Mouse (Mus musculus) fibroblast of lung, adult 2 months (primary cell): ENCODE data around the gene Acsl6.
"Not testable (repeated sequence)": the region's sequence is repeated elsewhere in the genome, so short reads cannot be mapped to it uniquely, and the experiment has no call there.

Source experiments
- DNase-seq: peaks from one replicate; pipeline ENCODE4 v3.0.0-alpha.2; 2011; ENCODE audit warnings: low read depth

Gene Acsl6

GRCm38 (mm10) chr11:54303728-54304470 lies at the start of gene Acsl6:
Gene Acsl6, plus strand, starts transcription at chr11:54303798.
- no peak for DNase-seq

- peak; percentile 47 for DNase-seq
Measured at GRCm38 (mm10) chr11:54254114-54254513, 49.5 kb upstream of the Acsl6 start.

GRCm38 (mm10) chr11:54256624-54257376 lies 46.8 kb upstream of the Acsl6 start:
- DNase-seq: peak; percentile 59

- no peak for DNase-seq
Measured at GRCm38 (mm10) chr11:54263405-54264031, 40.1 kb upstream of the Acsl6 start.

- DNase-seq: no peak
Measured at GRCm38 (mm10) chr11:54264542-54264941, 39.1 kb upstream of the Acsl6 start.

DNA sequence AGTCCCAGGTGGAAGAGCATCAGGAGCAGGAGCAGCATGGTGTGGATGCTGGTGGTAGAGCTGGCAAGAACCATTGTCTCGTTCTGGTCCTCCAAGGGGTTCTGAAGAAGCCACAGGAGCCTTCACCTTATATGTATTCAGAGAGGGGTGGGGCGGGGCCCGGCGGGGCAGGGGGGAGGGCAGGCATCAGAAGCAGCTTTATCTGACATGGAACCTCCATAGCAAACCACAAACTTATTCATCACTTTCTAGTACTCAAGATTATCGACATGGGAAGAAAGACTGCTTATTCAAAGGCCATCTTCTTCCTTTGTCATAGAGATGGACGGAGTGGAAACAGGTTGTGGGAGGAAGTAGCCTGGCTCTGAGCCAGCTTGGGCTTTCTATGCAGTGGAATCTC lies 36.4 kb upstream of the Acsl6 start, which contains the start of gene Il3:
TSS of gene Il3 (minus strand) at position 101 of the 400 bp plus-strand sequence.
- DNase-seq: no peak

DNA sequence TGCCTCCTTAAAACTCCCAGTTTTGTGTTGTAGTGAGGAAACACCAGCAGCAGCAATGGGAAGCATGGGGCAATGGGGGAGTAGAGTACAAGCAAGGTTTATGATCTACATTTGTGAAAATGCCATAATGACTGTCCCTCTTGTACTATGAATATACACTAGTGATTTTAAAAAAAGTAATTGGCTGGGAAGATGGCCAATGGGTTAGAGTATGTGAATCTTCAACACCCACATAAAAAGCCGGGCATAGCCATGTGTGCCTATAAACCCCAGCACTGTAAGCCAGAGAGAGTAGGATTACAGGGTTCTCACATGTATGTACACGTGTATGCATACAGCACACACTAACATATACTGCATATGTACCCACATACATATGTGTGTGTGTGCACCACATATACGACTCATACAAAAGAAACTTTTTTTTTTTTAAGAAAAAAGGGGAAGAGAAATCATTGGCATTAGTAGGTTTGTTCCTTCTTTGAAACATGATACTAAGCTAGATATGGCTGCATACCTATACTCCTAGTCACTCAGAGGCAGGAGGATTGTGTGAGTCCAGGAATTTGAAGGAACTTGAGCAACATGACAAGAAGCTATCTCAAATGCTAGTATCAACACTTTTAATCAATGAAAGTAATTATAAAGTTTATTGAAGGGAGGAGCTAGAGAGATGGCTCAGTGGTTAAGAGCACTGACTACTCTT lies 34.3 kb upstream of the Acsl6 start:
- DNase-seq: no peak

DNA sequence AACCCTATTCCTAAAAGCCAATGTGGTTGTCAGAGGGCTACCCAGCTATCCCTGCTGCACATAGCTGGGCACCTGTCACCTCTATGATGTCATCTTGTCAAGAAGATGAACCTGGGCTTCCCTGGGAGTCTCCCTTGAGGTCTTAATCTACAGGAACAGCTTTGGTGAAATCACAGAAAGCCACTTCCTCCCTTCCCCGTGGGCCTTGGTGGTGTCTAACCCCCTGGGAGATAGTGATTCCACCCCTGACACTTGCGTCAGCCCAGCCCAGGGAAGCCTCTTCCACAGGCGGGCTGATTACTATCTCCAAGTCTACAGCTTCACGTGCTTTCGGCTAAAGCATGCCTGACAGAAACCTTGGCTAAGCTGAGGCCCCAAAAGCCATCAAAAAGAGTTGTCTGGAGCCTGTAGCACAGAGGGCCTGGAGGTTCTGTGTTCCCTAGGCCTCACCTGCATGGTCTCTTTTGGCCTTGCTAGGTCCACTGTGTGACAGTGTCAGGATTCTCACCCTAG lies 32.1 kb upstream of the Acsl6 start:
- no peak for DNase-seq

DNA sequence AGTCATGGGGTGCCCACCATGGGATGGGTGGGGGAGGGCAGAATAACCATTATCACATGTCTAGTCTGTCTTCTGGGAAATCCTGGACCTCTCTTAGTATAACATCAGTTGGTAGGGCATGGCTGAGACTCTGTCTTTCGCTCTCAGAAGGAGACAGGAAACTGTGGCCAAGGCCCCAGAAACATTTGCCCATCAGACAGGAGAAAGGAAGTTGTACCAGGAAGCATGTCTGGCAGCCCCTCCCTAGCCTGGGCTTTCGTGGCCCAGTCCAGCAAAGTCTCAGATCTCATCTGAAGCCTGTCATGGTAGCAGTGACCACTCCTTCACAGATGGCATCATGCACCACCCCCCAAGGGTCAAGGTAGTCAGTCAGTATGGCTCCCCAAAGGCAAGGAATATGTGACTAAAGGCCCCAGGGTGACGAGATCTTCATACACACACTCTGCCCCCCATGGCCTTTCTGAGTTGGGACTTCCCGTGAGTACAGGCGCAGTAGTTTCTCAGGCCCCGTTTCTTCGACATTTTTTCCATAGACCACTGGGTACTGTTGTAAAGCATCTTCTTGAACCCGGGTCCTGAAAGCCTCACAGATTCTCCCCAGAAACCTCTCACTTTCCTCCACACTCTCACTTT lies 15.7 kb upstream of the Acsl6 start:
- no peak for DNase-seq

DNA sequence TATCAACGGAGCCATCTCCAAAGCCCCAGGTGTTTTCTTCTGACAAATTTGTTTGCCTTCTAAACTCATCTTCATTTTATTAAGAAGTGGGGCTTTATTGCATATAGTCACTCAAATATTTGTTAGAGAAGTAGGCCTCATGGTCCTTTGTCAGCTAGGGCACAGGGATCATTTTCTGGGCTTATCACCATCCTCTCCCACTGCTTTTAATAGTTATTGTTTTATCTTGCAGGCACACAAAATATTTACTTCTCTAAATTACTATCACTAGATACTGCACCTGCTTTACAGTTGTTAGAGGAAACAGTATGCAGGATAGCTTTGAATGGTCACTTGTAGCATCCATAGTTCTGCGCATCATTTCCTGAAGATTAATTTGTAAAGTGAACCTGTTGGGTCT lies 11.4 kb upstream of the Acsl6 start:
- no peak for DNase-seq

DNA sequence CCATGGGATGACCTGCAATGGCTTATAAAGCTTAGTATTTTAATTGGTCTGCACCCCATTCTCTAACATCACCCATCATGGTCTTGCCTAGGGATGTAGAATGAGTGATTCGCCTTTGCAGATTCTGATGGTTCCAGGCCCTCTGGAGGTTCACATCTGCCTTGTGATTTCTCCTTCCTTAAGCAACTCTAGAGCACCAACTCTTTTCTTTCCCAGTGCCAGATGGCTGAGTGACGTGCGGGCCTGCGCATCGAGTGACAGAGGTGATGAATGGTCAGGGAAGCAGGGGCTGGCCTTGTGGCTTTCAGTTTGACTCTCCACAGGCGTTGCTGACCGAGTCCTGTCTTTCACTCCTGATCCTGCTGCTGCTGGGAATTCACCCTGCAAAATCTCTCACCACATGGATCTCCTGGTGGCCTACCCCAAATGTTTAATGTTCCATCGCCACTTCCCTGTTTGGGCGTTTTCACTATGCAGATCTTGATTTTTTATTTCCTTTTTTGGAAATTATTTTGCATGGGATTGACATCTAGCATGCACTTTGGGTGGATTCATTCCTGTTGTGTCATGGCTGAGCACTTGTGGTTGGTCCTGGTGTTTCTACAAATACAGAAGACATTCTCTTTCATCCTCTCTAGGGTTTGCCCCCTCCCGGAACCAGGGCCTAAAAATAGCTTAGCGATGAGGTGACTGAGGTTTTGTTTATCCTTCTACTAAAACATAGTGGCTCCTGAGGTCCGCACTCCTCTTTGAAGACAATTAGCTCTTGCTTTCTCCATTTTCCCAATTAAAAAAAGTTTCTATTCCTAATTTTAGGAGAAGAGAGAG lies 9.4 kb upstream of the Acsl6 start:
- DNase-seq: no peak

GRCm38 (mm10) chr11:54295971-54296370 lies 7.6 kb upstream of the Acsl6 start:
- no peak for DNase-seq

DNA sequence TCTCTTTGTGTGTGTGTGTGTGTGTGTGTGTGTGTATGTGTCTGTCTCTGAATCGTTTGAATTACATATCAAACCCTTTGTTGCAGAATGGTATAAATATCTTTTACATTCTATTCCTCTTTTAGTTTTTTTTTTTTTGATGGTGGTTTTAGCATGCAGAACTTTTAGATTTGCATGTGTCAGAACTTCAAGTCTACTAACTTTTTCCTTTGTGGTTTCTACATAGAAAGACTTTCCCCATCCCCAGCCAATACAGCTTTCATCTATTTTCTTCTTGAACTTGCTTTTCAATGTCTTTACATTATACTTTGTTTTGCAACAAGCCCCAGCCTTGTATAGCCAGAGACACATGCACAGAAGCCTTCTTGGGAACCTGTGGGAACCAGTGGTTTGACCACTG lies 6.9 kb upstream of the Acsl6 start:
- no peak for DNase-seq

GRCm38 (mm10) chr11:54297471-54297870 lies 6.1 kb upstream of the Acsl6 start:
- not testable (repeated sequence) for DNase-seq

- DNase-seq: no peak
Measured at GRCm38 (mm10) chr11:54298777-54299176, 4.8 kb upstream of the Acsl6 start.

- DNase-seq: no peak
Measured at GRCm38 (mm10) chr11:54301994-54302393, 1.6 kb upstream of the Acsl6 start.

GRCm38 (mm10) chr11:54302606-54303005 lies 992 bp upstream of the Acsl6 start:
- DNase-seq: no peak

GRCm38 (mm10) chr11:54303076-54303727 lies 396 bp upstream of the Acsl6 start:
- no peak for DNase-seq

GRCm38 (mm10) chr11:54304471-54304873 lies 874 bp downstream of the Acsl6 start:
- DNase-seq: no peak

GRCm38 (mm10) chr11:54305331-54305730 lies 1.7 kb downstream of the Acsl6 start:
- DNase-seq: no peak
